Comparison of ENCODE assay signal across 22 mouse cellular contexts in the genomic region with DNA sequence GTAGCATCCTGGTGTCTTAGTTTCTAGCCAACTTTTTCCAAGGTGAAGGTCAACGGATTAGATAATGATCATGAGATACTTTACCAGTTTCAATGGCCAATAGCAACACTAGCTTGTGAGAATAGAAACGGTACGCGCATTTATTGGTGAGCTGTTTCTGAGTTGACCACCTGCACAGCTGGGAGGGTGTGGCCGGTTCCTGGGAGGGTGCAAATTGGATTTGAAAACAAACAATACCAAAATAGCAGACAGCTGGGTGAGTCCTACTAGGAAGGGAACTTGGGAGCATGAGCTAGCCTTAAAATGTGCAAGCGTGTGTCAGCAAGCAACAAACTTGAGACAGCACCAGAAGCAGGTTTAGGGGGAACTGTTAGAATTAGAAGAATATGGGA.
"Had no signal": no experiment of that assay in that cellular context is flagged by ENCODE, and none has a peak within 500 bp of the region (broad histone marks: within the 10 kb centered on the region; RNA-seq: fewer than 3 reads in every experiment).

No protein-coding gene starts in this region.

- H3K36me3 ChIP-seq: limb, embryonic 10.5 days; limb, embryonic 13.5 days; neural tube, embryonic 12.5 days; neural tube, embryonic 15.5 days had no signal

- H3K4me1 ChIP-seq: limb, embryonic 13.5 days; liver, embryonic 15.5 days; neural tube, embryonic 12.5 days; neural tube, embryonic 15.5 days had no signal

- H3K27ac ChIP-seq: limb, embryonic 10.5 days; limb, embryonic 13.5 days; liver, embryonic 15.5 days; neural tube, embryonic 12.5 days; neural tube, embryonic 15.5 days; stomach, postnatal 0 days had no signal

- H3K4me3 ChIP-seq: limb, embryonic 10.5 days; limb, embryonic 13.5 days; liver, embryonic 15.5 days; neural tube, embryonic 12.5 days; neural tube, embryonic 15.5 days had no signal

- DNase-seq: kidney, adult 18-20 months; kidney, adult 9 months; kidney, postnatal 14 days; kidney, postnatal 4 days; layer of hippocampus, adult 9-11 months; liver; lung, adult 2 months; lung, postnatal 14 days; lung, postnatal 4 days; midbrain, embryonic 14.5 days; right cerebral cortex, adult 18-20 months; right cerebral cortex, postnatal 14 days; right cerebral cortex, postnatal 4 days; thymus, adult 18-20 months; thymus, postnatal 36 days had no signal

- H3K27me3 ChIP-seq: limb, embryonic 13.5 days; liver, embryonic 15.5 days; neural tube, embryonic 12.5 days; neural tube, embryonic 15.5 days had no signal

- H3K4me2 ChIP-seq: limb, embryonic 13.5 days; liver, embryonic 15.5 days; midbrain, embryonic 11.5 days; neural tube, embryonic 12.5 days; neural tube, embryonic 15.5 days had no signal

- H3K9me3 ChIP-seq: limb, embryonic 10.5 days; liver, embryonic 15.5 days; neural tube, embryonic 12.5 days; neural tube, embryonic 15.5 days had no signal

- H3K9ac ChIP-seq: limb, embryonic 13.5 days; liver, embryonic 15.5 days; neural tube, embryonic 12.5 days; neural tube, embryonic 15.5 days had no signal
